Mouse (Mus musculus): ENCODE measurements around the gene Fbp1. TPM values are rescaled to one million over a fixed set of nuclear protein-coding genes. Genes with fewer than 3 reads are reported as not detected.
"Not testable (repeated sequence)": the region's sequence is repeated elsewhere in the genome, so short reads cannot be mapped to it uniquely, and the experiment has no call there.

Fbp1 gene
- total RNA-seq, 2 experiments from 2014 or later, result not detected

DNA sequence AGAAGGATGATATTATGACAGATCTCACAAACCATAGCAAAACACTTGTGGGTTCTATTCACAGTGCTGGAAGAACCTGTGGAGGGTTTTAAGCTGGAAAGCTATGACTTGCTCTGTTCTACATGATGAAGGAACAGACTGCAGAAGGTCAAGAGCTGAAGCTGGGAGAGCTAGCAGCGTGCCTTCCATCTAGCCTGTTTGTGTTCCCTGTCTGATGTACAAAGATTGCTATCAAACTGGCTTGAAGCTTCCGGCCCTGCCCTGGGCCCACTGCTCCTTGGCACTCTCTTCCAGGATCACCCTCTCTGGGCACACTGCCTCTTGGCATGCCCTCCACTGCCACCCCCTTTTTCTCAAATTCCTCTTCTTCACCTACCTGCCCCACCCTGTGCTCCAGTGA lies 1.2 kb upstream of the Fbp1 start:
- intact Hi-C loops (cut with DNase I), result no loop called here
- no peak for DNase-seq

DNA sequence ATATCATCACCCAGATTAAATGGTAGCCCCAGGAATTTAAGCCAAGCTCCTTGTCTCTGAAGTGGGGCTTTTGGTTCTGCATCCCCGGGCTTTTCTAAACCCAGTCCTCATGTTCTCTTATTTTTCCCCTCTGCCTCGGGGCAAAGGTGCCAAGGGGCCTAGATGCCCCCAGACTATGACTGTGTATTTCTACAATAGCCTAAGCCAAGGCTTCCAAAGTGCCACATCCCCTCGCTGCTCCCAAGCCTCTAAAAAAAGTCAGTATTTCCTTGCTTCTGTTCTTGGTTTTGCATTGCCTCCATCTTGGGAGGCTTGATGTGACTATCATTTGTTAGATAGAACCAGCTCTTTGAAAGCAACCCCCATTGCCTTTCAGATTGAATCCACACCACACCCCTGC lies 3.5 kb downstream of the Fbp1 start:
- intact Hi-C loops (cut with DNase I), result no loop called here
- no peak for DNase-seq

DNA sequence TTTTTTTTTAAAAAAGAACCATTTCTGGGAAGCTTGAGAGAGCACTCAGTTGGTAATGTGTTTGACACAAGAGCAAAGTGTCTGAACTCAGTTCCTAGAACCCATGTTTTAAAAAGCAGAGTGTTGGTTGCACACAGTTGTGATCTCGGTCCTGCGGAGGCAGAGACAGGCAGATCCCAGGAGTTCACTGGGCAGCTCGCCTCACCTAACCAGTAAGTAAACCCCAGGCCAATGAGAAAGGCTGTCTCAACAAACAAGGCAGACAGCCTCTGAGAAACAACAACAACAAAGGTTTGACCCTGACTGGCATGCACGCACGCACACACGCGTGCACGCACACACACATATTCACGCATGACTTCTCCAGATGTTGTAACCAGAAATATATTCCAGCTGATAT lies 4.2 kb downstream of the Fbp1 start:
- intact Hi-C loops (cut with DNase I), result no loop called here
- DNase-seq, result no peak

DNA sequence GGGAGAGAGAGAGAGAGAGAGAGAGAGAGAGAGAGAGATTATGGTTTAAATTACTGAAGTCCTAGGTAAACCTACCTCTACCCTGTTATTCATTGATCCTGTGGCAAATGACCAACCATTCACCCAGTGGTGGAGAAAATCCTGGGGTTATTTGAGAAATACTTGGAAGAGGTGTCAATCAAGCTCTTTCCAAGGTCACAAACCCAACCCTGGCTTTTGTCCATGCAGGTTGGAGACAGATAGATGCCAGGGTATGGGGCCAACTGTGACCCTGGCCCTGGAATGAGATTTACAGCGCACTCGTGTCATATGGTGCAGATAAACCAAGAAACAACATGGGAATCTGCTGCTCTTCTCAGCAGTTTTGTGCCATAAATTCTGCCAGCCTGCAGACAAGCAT lies 4.6 kb downstream of the Fbp1 start:
- DNase-seq, result no peak
- intact Hi-C loops (cut with DNase I), result no loop called here

DNA sequence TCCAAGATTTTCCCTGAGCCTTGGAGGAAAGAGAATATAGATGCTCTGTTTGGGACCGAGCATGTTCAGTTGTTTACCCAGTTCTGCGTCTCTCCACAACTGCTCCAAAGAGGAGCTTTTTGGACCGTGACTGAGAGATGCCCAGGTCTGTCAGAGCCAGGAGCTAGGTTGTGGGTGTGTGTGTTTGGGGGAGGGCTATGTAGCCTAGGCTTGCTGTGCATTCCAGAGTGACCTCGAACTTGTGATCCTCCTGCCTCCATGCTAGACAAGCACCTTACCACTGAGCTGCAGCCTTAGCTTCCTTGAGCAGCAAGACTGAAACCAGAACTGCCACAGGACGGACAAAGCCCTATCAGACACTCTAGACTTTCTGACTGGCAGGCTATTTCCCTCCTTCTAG lies 5.2 kb downstream of the Fbp1 start:
- intact Hi-C loops (cut with DNase I), result no loop called here

DNA sequence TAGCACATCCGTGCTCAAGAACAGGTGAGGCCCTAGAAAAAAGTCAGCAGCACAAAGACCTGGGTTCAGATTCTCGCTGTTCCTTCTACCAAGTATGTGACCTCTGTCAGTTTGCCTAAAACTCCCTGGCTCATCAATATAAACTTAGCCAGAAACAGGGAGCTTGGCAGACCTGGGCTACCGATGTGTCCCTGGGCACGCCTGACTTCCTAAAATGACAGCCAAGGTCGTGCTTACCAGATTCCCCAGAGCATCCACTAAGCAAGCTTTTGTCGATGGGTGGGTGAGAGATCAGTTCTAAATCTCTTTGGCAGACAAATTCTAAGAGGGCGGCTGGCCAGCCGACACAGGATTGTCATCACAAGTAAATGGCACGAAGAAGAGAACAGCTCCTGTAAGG lies 6.7 kb downstream of the Fbp1 start:
- no peak for DNase-seq
- intact Hi-C loops (cut with DNase I), result no loop called here

More for the DNA sequence above, 5.2 kb downstream of the Fbp1 start:
- DNase-seq, result no peak

DNA sequence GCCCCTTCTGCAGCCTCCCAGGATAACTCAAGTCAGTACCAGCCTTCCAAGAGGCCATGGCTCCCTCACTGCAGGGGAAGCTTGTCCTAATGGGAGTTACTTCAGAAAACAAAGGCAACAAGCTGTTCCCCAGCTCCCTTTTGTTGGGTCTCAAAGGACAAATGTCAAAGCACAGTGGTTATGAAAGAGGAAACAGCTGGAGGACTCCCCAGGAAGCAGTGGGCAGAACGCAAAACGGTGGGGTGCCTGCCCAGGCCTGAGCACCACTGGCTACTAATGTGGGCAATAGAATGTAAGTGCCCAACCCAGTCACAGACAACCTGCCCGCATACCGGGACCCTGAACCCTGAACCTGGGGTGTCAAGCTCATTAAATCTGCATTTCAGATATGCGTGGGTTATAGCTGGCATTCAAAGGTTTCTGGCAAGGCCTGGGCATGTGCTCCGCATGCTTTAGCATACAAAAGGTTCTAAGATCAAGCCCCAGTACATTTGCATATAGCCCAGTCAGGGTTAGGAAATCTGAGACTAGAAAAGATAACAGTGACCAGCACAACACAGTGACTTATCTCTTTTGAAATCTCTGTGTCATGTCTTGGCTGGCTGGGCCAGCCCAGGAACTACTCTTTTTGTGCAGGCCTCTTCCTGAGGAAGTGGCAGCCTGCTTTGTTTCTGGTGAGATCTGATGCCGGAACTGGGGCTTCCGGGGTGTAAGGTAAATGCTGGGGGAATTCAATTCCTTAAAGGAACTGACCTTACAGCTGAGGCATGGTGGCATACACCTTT lies 8.1 kb downstream of the Fbp1 start:
- DNase-seq, result no peak
- intact Hi-C loops (cut with DNase I), result no loop called here

DNA sequence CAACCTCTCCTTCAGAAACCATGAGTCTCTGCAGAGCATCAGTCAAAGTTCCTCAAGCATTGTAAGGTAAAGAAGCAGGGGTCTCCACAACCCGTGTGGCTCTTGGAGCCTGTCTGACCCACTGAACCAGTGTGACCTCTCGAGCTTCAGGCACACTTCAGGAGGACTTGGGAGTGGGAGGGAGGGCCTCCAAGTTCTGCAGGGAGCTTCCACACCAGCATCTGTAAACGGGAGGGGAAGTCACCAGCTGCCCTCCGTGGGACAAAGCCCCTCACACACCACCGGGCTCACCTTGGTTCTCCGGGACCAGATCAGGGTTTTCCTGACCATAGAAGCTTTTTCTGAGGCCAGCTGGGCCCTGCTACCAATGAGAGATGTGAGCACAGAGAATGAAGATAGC lies 8.7 kb downstream of the Fbp1 start:
- intact Hi-C loops (cut with DNase I), result no loop called here
- DNase-seq, result no peak

DNA sequence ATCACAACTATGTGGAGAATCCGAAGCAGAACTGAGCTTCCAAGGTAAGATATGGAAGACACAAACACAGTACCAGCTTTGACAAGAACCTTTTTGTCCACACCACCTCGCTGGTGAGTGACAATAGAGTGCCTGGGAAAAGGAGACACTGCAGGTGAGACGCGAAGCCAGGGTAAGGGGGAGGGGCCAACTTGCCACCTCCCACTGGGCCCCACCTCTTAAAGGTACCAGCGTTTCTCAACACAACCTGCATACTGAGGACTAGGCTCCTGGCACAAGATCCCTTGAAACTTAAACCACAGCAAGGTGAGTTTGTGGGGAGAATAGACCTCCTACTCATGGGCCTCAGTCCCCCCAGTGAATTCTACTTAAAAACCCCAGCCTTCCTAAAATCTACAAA lies 10.8 kb downstream of the Fbp1 start:
- intact Hi-C loops (cut with DNase I), result no loop called here
- DNase-seq, result no peak

DNA sequence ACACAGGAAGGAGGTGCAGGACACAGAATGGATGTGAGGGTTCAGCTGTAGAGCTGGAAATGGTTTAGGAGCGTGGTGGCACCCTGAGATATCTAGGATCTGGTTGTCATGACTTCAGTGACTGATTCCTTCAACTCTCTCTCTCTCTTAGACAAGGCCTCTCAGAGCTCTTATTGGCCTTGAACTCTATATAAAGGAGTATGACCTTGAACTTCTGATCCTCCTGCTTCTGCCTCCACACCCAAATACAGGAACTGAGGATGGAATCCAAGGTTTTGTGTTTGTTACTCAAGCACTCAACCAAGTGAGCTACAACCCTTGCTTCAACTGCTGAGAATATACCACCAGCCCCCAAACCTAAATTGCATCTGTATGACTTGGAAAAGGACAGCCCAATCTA lies 12.0 kb downstream of the Fbp1 start:
- intact Hi-C loops (cut with DNase I), result no loop called here
- DNase-seq, result no peak

DNA sequence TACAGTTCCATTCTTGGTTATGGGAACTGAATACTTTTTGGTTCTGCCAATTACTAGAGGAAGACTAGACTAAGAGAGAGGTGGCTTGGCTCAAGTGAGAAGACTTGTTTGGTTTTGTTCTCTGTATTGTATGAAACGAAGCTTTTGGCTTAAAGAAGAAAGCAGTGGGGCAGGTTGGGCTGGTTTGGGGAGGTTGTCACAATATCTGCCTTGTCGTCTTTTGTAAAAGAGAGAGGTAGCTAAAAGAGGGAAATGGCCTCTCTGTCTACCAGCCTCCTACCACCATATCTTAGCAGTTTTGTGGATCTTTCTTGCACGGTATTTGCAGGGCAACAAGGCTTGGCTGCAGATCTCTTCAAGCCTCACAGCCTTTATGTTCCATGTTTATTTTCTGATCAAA lies 15.8 kb downstream of the Fbp1 start:
- intact Hi-C loops (cut with DNase I), result no loop called here
- no peak for DNase-seq

DNA sequence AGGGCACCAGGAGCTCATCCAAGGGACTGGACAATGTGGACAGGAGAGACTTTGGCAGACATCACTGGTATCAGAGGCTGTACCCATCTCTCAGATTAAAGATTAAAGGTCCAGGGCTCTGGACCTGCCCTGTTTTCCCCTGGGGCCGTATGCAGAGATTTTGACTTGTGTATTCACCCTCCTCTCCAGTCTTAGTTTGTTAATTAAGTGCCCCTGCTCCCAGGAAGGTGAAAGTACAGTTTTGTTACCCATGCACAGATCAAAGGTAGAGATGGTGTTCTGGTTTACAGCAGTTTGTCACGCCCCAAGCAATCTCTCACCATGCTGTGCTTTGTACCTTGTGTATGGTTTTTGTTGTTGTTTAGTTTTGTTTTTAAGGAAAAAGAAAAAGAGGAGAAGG lies 17.5 kb downstream of the Fbp1 start:
- intact Hi-C loops (cut with DNase I), result no loop called here
- DNase-seq, result no peak

DNA sequence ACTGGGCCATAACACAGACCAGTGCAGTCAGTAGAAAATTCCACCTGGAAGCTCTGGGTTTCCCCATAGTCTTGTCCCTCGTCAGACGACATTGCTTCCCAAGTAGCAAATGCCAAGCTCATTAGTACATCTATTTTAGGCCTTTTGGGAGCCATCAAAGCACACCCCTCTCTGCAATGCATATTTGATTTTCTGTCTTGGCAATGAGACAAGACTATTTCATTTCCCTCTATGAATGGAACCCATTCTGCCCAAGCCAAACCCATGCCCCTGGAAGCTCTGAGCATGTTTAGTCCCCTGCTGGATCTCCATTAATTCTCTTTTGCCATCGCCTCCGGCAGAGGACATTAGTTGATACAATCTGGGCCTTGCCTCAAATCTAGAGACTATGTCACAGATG lies 21.3 kb downstream of the Fbp1 start:
- intact Hi-C loops (cut with DNase I), result no loop called here
- DNase-seq, result no peak

DNA sequence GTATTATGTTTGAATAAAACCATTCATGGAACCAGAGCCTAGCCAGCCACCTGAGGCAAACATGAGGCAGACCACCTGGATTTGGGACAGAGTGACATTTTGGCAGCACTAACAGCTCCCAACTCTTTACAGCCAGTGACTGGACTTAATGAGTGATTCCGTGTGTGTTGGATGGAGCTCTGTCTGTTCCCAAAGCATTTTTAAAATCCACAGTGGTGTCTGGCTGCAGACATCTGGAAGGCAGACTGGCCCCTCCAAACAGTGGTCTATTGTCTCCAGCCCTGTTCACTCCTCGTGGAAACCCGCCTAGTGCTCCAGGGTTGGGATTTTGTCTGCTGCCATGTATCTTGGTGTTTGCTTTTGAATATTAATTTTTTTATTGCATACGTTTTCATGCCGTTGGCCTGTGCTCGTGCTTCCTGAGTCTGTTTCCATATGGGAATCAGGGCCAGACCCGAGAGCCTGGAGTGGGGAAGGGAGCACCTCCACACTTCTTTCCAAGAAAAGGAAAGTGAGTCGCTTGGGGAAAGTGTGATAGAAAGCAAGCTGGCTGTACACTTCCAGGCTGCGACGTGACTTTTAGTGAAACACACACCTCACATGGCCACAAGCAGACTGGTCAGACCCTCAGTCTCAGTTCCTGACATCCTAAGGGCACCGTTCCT lies 22.3 kb downstream of the Fbp1 start:
- intact Hi-C loops (cut with DNase I), result no loop called here
- DNase-seq, result no peak

DNA sequence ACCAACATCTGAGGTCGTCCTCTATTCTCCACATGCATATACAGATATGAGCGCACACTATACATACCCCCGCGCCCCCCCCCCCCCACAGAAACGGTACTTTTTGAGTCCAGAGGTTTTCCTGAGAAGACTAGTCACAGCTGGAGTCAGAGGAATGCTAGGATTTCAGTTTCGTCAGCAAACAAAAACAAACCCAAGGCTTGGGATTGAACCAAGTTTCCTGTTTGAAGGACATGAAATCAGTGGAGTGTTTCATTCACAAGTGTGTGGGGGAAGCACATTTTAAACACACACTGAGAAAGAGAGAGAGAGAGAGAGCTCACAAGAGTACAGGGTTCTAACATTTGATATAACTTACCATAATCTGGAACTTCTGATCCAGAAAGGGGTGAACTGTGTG lies 24.3 kb downstream of the Fbp1 start:
- no peak for DNase-seq
- intact Hi-C loops (cut with DNase I), result no loop called here

DNA sequence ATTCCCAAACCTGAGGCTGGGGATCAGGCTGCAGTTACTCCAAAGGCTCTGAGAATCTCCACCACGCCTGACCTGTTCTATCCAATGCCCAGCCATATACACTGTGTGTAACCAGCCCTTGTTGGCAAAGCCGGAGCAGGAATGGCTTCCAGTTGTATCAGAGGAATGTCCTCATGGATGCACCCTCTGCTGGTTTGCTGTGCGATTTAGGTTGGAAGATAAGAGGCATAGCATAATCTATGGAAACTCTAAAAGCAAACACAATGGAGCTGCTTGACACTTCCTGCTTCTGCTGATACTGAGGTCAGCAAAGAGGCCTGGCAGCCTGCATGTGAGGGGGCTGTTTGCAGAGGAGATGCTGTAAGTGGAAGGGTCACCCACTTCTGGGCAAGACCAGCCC lies 25.2 kb downstream of the Fbp1 start:
- intact Hi-C loops (cut with DNase I), result no loop called here

DNA sequence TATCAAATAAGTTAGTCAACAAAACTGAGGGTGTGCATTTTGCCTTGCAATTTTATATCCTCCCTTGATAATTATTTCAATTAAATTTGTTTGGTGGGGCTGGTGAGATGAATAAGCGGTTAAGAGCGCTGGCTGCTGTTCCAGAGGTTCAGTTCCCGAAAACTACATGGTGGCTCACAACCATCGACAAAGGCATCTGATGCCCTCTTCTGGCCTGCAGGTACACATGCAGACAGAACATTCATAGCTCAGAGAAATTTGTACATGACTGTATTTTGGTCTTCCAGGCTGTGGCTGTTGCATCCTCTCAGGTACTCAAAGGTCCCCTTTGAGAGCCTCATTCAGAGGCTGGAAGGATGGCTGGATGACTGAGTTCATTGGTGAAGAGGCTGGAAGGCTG lies 28.0 kb downstream of the Fbp1 start:
- intact Hi-C loops (cut with DNase I), result no loop called here

More for the DNA sequence above, 25.2 kb downstream of the Fbp1 start:
- no peak for DNase-seq

DNA sequence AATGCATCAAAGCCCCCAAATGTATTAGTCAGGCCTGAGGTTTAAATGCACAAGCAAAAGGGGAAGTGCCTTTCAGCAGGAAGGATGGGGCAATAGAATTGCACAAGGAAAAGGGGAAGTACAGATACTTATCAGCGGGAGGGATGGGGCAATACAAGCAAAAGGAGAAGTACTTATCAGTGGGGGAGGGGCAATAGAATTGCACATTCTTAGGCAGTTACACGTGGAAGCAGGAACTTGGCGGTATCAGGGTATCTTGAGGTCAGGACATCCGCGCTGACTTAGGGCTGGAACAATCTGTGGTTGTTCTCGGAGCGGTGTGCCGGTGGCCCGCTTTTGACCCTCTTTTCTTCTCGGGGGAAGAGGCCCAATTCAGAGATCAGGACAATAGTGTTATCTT lies 28.8 kb downstream of the Fbp1 start:
- DNase-seq, result not testable (repeated sequence)
- intact Hi-C loops (cut with DNase I), result loop anchor here (5.0 to 10.0 kb wide), 3 partner anchors 204 to 392 kb away; partner anchors contain the start of gene Gm49359

More for the DNA sequence above, 28.0 kb downstream of the Fbp1 start:
- no peak for DNase-seq

DNA sequence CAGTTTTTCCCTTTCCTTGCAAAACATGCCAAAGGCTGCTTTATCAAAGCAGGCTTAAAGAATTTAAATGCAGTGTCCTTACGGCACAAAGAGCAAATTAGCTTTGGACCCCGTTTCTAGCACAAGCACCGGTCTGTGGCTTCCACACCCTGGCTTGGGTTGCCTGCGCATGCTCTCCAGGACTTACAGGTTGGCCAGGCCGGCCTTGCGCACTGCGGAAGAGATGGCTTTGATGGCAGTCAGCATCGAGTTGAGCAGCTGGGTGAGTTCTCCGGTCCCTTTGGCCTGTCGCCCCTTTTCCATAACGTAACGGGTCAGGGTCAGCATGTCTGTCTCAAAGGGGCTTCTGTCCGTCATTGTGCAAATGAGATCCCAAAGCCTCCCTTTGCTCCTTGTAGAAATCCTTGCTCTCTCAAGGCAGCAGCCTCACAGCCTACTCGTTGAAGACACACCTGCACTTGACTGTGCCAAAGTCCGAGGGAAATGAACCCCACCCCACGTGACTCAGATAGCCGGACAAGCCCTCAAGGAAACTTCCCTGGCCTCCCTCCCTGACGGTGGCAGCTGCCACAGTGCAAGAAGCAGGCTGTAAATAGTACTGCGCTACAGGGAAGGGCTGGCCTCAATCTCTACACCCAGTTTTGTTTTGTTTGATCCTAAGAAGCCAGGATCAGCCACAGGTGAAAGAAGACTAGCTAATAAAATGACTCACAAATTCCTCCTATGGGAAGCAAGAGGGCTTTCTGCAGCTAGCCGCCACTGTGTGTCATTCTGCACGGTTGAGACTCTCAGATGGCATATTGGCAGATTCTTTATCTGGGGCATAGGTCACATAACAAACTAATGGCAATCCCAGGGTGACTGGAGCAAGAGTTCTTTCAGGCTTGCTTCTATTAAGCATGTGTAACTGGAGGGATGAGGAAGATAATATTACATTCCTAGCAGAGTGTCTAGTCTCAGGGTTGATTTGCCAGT lies 29.9 kb downstream of the Fbp1 start, which contains the start of gene Fbp2:
Gene Fbp2 (minus strand): TSS at position 482 of the 975 bp plus-strand sequence.
- intact Hi-C loops (cut with DNase I), result loop anchor here (2.0 to 10.0 kb wide), 4 partner anchors 203 to 391 kb away; partner anchors contain the start of gene Gm49359
- peak; percentile 23 to 41 for DNase-seq

DNA sequence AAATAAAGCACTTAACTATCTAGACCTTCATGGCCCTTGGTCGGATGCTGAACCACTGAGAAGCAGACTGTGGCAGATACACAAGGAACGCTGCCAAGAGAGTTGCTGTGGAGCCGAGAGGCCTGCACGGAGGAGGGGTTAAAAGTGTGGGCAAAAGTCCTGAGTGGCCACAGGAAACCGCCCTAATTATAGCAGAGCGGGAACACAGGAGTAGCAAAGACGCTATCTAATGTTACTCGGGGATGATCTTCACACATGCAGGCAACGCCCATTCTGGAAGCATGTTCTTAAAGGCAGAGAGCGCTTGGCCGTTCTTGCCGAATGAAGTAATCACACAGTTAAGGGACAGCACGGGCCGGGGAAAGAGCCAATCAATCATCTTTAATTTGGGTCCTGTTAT lies 31.2 kb downstream of the Fbp1 start:
- peak; percentile 23 to 31 for DNase-seq
- intact Hi-C loops (cut with DNase I), result loop anchor here (2.0 to 10.0 kb wide), 4 partner anchors 202 to 390 kb away; partner anchors contain the start of gene Gm49359

DNA sequence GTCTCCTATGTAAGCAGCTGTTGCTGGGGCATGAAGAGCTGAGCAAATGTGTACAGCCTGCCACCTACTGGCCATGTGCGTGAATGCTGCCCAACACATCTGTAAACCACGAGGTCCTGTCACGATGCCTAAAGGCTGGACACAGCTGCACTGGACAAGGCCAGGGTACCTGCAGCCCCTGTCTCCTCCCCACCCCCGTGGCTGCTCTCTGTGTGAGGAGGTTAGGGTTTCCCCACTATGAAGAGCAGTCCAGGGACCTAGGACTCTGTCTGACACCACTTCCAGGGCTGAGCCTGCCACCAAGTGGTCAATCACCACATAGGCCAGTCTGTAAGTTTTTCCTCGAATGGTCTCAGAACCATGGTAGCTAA lies 31.8 kb downstream of the Fbp1 start:
- DNase-seq, result peak; percentile 75 to 84
- intact Hi-C loops (cut with DNase I), result loop anchor here (2.0 to 10.0 kb wide), 4 partner anchors 201 to 389 kb away; partner anchors contain the start of gene Gm49359
